Mouse (Mus musculus): ENCODE measurements at regions not wholly inside any gene's neighbourhood (a gene's known extent, or its start where the extent isn't known, plus 50 kb on each side); places are given as distances from the start of the nearest gene placed in this dataset.
"Not testable (repeated sequence)": the region's sequence is repeated elsewhere in the genome, so short reads cannot be mapped to it uniquely, and the experiment has no call there.

GRCm38 (mm10) chr14:53356783-53357182 is 861.2 kb upstream of the Olfr1507 start:
- not testable (repeated sequence) for TF ChIP-seq POLR2A, CTCF (IDR thresholded peaks at IDR 0.05; ENCODE audit: insufficient read depth, low read depth, low read length)

All from olfactory bulb, adult 2 months (tissue).